Mouse (Mus musculus) kidney, postnatal 0 days (tissue): ENCODE data around the gene Wdr91. TPM values are rescaled to one million over a fixed set of nuclear protein-coding genes. Genes with fewer than 3 reads are reported as not detected.
A peak's percentile ranks its signal among the peaks of the same experiment; 100 is the strongest.

ENCODE experiments used
- ATAC-seq: fragments of 200-750 bp; cut with Nextera tagmentation; replicated peaks from 2 replicates; pipeline ENCODE4 v1.8.0; 2017; ENCODE audit warnings: low read depth, moderate number of reproducible peaks, moderate TSS enrichment, moderate library complexity; ENCODE audit not compliant: low FRiP score
- DNase-seq: peaks from one replicate; pipeline ENCODE4 v3.0.0-alpha.2; 2016; ENCODE audit warnings: low spot score
- H3K27ac ChIP-seq: fragments of 300-500 bp; sonication (generic); 2 replicates; pipeline ENCODE4 v1.5.1; 2014; ENCODE audit warnings: mild to moderate bottlenecking
- H3K27me3 ChIP-seq: fragments of 300-500 bp; sonication (generic); 2 replicates; pipeline ENCODE4 v1.6.1; 2014; ENCODE audit warnings: low read length, mixed read lengths; ENCODE audit not compliant: insufficient read depth
- H3K36me3 ChIP-seq: fragments of 300-500 bp; sonication (generic); 2 replicates; pipeline ENCODE4 v1.6.1; 2014; ENCODE audit warnings: low read length, mixed read lengths; ENCODE audit not compliant: insufficient read depth
- H3K4me1 ChIP-seq: fragments of 300-500 bp; sonication (generic); replicated peaks from 2 replicates; pipeline ENCODE4 v1.6.1; 2014; ENCODE audit warnings: antibody characterized with exemption, low read length, mixed read lengths; ENCODE audit not compliant: insufficient read depth
- H3K4me2 ChIP-seq: fragments of 300-500 bp; sonication (generic); 2 replicates; pipeline ENCODE4 v1.6.1; 2014; ENCODE audit warnings: mild to moderate bottlenecking, low read length, moderate library complexity, mixed read lengths
- H3K4me3 ChIP-seq: fragments of 300-500 bp; sonication (generic); replicated peaks from 2 replicates; pipeline ENCODE4 v1.5.1; 2014; ENCODE audit warnings: low read depth, low read length
- H3K9ac ChIP-seq: fragments of 300-500 bp; sonication (generic); 2 replicates; pipeline ENCODE4 v1.6.1; 2014; ENCODE audit warnings: low read depth, low read length
- H3K9me3 ChIP-seq: fragments of 300-500 bp; sonication (generic); replicated peaks from 2 replicates; pipeline ENCODE4 v1.6.1; 2016; ENCODE audit warnings: low read length, inconsistent platforms, mixed read lengths
- CTCF ChIP-seq: IDR thresholded peaks from 2 replicates; pipeline ENCODE4 v1.5.1; 2016; ENCODE audit warnings: antibody characterized with exemption, low read depth, mild to moderate bottlenecking, moderate library complexity
- WGBS: fragments of 180-500 bp; shearing (Covaris S2); extraction: QIAGEN DNeasy Blood & Tissue Kit; methylation state at CpG from one replicate; pipeline ENCODE4 v1.1.7; 2014; 5-methylcytosine and 5-hydroxymethylcytosine counted together
- polyA plus RNA-seq: library from polyadenylated mRNA; unstranded; fragments of >200 nt; fragmentation: Nextera tagmentation; extraction: Ambion mirVana; gene quantifications from 2 replicates; pipeline ENCODE4 v1.2.1, GENCODE M21; 2015

Wdr91 gene
- polyA plus RNA-seq, 1 experiment from 2014 or later = 10.6 TPM

GRCm38 (mm10) chr6:34907121-34907614 is 3.5 kb downstream of the Wdr91 start:
- no peaks in the 10 kb centered on the region for H3K9me3 ChIP-seq
- peaks cover 29% of the 10 kb centered on the region for H3K36me3 ChIP-seq
- TF ChIP-seq CTCF = no peak
- DNase-seq (no peak), ATAC-seq (peak; percentile 21)
- no peak overlapping the region for H3K4me2 ChIP-seq
- no peak overlapping the region for H3K27ac ChIP-seq
- H3K4me3 ChIP-seq = no peak overlapping the region
- H3K27me3 ChIP-seq = no peaks in the 10 kb centered on the region
- H3K9ac ChIP-seq = no peak overlapping the region
- no peaks in the 10 kb centered on the region for H3K4me1 ChIP-seq
- WGBS = 67% methylated on average over 2 of the region's 2 CpGs

- Histone ChIP-seq H3K27me3 (no peaks in the 10 kb centered on the region), H3K36me3 (peaks cover 29% of the 10 kb centered on the region), H3K4me2 (no peak overlapping the region), H3K27ac (no peak overlapping the region), H3K4me1 (no peaks in the 10 kb centered on the region), H3K4me3 (no peak overlapping the region), H3K9ac (no peak overlapping the region), H3K9me3 (no peaks in the 10 kb centered on the region)
- TF ChIP-seq CTCF = no peak
- no peak for DNase-seq
- peak; percentile 42 for ATAC-seq
- 78% methylated on average over 4 of the region's 4 CpGs for WGBS
Observed at GRCm38 (mm10) chr6:34906661-34907060, 4.0 kb downstream of the Wdr91 start.

- Histone ChIP-seq H3K4me2 (no peak overlapping the region), H3K4me1 (no peaks in the 10 kb centered on the region), H3K9me3 (no peaks in the 10 kb centered on the region), H3K36me3 (peaks cover 33% of the 10 kb centered on the region), H3K27me3 (no peaks in the 10 kb centered on the region), H3K27ac (no peak overlapping the region), H3K4me3 (no peak overlapping the region), H3K9ac (no peak overlapping the region)
- ATAC-seq (no peak), DNase-seq (no peak)
- peak; percentile 25; the same call in 1 of the 2 replicates for TF ChIP-seq CTCF
- WGBS = 65% methylated on average over 2 of the region's 2 CpGs
Observed at GRCm38 (mm10) chr6:34906125-34906524, 4.6 kb downstream of the Wdr91 start.

GRCm38 (mm10) chr6:34904361-34904760 is 6.3 kb downstream of the Wdr91 start:
- Histone ChIP-seq H3K4me3 (no peak overlapping the region), H3K4me1 (no peaks in the 10 kb centered on the region), H3K4me2 (no peak overlapping the region), H3K27me3 (no peaks in the 10 kb centered on the region), H3K9me3 (no peaks in the 10 kb centered on the region), H3K36me3 (peaks cover 43% of the 10 kb centered on the region), H3K9ac (no peak overlapping the region), H3K27ac (no peak overlapping the region)
- ATAC-seq = no peak
- WGBS = 74% methylated on average over 6 of the region's 6 CpGs
- TF ChIP-seq CTCF = no peak
- no peak for DNase-seq

- ATAC-seq = no peak
- peaks cover 48% of the 10 kb centered on the region for H3K36me3 ChIP-seq
Observed at GRCm38 (mm10) chr6:34903851-34904250, 6.8 kb downstream of the Wdr91 start.

GRCm38 (mm10) chr6:34903441-34903840 is 7.2 kb downstream of the Wdr91 start:
- Histone ChIP-seq H3K36me3 (peaks cover 48% of the 10 kb centered on the region), H3K4me2 (no peak overlapping the region), H3K27me3 (no peaks in the 10 kb centered on the region), H3K4me3 (no peak overlapping the region), H3K27ac (no peak overlapping the region), H3K9ac (no peak overlapping the region), H3K9me3 (no peaks in the 10 kb centered on the region), H3K4me1 (no peaks in the 10 kb centered on the region)
- DNase-seq (peak; percentile 34), ATAC-seq (no peak)
- no peak for TF ChIP-seq CTCF
- 64% methylated on average over 5 of the region's 5 CpGs for WGBS

More at GRCm38 (mm10) chr6:34903851-34904250, 6.8 kb downstream of the Wdr91 start:
- H3K4me2 ChIP-seq = no peak overlapping the region
- 46% methylated on average over 10 of the region's 10 CpGs for WGBS
- no peak overlapping the region for H3K9ac ChIP-seq
- no peak overlapping the region for H3K4me3 ChIP-seq
- no peaks in the 10 kb centered on the region for H3K27me3 ChIP-seq
- no peaks in the 10 kb centered on the region for H3K9me3 ChIP-seq
- DNase-seq = peak; percentile 62
- H3K4me1 ChIP-seq = no peaks in the 10 kb centered on the region
- no peak for TF ChIP-seq CTCF
- no peak overlapping the region for H3K27ac ChIP-seq

- H3K4me1 ChIP-seq = no peaks in the 10 kb centered on the region
- H3K27me3 ChIP-seq = no peaks in the 10 kb centered on the region
- no peak overlapping the region for H3K4me3 ChIP-seq
- no peak for TF ChIP-seq CTCF
- no peak for DNase-seq
- H3K9ac ChIP-seq = no peak overlapping the region
- ATAC-seq = no peak
- H3K36me3 ChIP-seq = peaks cover 45% of the 10 kb centered on the region
- no peaks in the 10 kb centered on the region for H3K9me3 ChIP-seq
- no peak overlapping the region for H3K4me2 ChIP-seq
- H3K27ac ChIP-seq = no peak overlapping the region
- 70% methylated on average over 7 of the region's 7 CpGs for WGBS
Observed at GRCm38 (mm10) chr6:34902578-34902977, 8.1 kb downstream of the Wdr91 start.
